Mouse (Mus musculus) splenic B cell, adult 2 months (primary cell): ENCODE measurements around the gene Ubr2.
A peak's percentile ranks its signal among the peaks of the same experiment; 100 is the strongest.

ENCODE experiments used
- DNase-seq: peaks from one replicate; pipeline ENCODE4 v3.0.0-alpha.2; 2011; ENCODE audit warnings: low read depth, low spot score
- H3K27me3 ChIP-seq: 2 replicates; pipeline ENCODE4 v1.6.1; 2012; ENCODE audit warnings: mild to moderate bottlenecking, low read length, moderate library complexity, mixed read lengths; ENCODE audit not compliant: control insufficient read depth, poor library complexity, insufficient read depth, severe bottlenecking
- H3K36me3 ChIP-seq: 2 replicates; pipeline ENCODE4 v1.6.1; 2012; ENCODE audit warnings: mild to moderate bottlenecking, low read length, moderate library complexity, mixed read lengths; ENCODE audit not compliant: control insufficient read depth, poor library complexity, insufficient read depth, severe bottlenecking

Ubr2 gene

GRCm38 (mm10) chr17:47010722-47011660, 635 bp upstream of the Ubr2 start:
- H3K27me3 ChIP-seq = no peaks in the 10 kb centered on the region
- no peaks in the 10 kb centered on the region for H3K36me3 ChIP-seq
- DNase-seq = peak; percentile 77

- DNase-seq = peak; percentile 28
- Histone ChIP-seq H3K36me3 (no peaks in the 10 kb centered on the region), H3K27me3 (no peaks in the 10 kb centered on the region)
These were observed 834 bp downstream of the Ubr2 start for GRCm38 (mm10) chr17:47009546-47009897.

- peak; percentile 24 for DNase-seq
- H3K36me3 ChIP-seq = no peaks in the 10 kb centered on the region
- H3K27me3 ChIP-seq = no peaks in the 10 kb centered on the region
These were observed 1.3 kb downstream of the Ubr2 start for GRCm38 (mm10) chr17:47009016-47009415.

- DNase-seq = peak; percentile 15
- no peaks in the 10 kb centered on the region for H3K36me3 ChIP-seq
These were observed 1.9 kb downstream of the Ubr2 start for GRCm38 (mm10) chr17:47008506-47008905.

GRCm38 (mm10) chr17:47006741-47007140, 3.6 kb downstream of the Ubr2 start:
- H3K27me3 ChIP-seq = no peaks in the 10 kb centered on the region
- H3K36me3 ChIP-seq = no peaks in the 10 kb centered on the region
- DNase-seq = no peak

More at GRCm38 (mm10) chr17:47008506-47008905, 1.9 kb downstream of the Ubr2 start:
- no peaks in the 10 kb centered on the region for H3K27me3 ChIP-seq

GRCm38 (mm10) chr17:47005741-47006405, 4.5 kb downstream of the Ubr2 start:
- peak; percentile 8 for DNase-seq

GRCm38 (mm10) chr17:47003305-47003704, 7.1 kb downstream of the Ubr2 start:
- H3K27me3 ChIP-seq = no peaks in the 10 kb centered on the region
- no peak for DNase-seq
- H3K36me3 ChIP-seq = peaks cover 5% of the 10 kb centered on the region; the same call in 1 of the 2 replicates

More at GRCm38 (mm10) chr17:47005741-47006405, 4.5 kb downstream of the Ubr2 start:
- H3K27me3 ChIP-seq = no peaks in the 10 kb centered on the region
- H3K36me3 ChIP-seq = no peaks in the 10 kb centered on the region

- DNase-seq = no peak
- Histone ChIP-seq H3K27me3 (no peaks in the 10 kb centered on the region), H3K36me3 (peaks cover 5% of the 10 kb centered on the region)
These were observed 8.0 kb downstream of the Ubr2 start for GRCm38 (mm10) chr17:47002401-47002800.

GRCm38 (mm10) chr17:46998840-46999239, 11.5 kb downstream of the Ubr2 start:
- H3K27me3 ChIP-seq = no peaks in the 10 kb centered on the region
- peaks cover 5% of the 10 kb centered on the region for H3K36me3 ChIP-seq
- DNase-seq = no peak

- DNase-seq = no peak
- Histone ChIP-seq H3K27me3 (no peaks in the 10 kb centered on the region), H3K36me3 (peaks cover 10% of the 10 kb centered on the region)
These were observed 13.9 kb downstream of the Ubr2 start for GRCm38 (mm10) chr17:46996484-46996883.

- no peak for DNase-seq
- H3K36me3 ChIP-seq = peaks cover 10% of the 10 kb centered on the region
- no peaks in the 10 kb centered on the region for H3K27me3 ChIP-seq
These were observed 14.7 kb downstream of the Ubr2 start for GRCm38 (mm10) chr17:46995621-46996020.

GRCm38 (mm10) chr17:46994641-46995398, 15.5 kb downstream of the Ubr2 start:
- Histone ChIP-seq H3K27me3 (no peaks in the 10 kb centered on the region), H3K36me3 (peaks cover 10% of the 10 kb centered on the region)
- no peak for DNase-seq

- DNase-seq = no peak
- Histone ChIP-seq H3K36me3 (peaks cover 9% of the 10 kb centered on the region), H3K27me3 (no peaks in the 10 kb centered on the region)
These were observed 16.7 kb downstream of the Ubr2 start for GRCm38 (mm10) chr17:46993625-46994024.

GRCm38 (mm10) chr17:46987631-46988030, 22.7 kb downstream of the Ubr2 start:
- Histone ChIP-seq H3K36me3 (peaks cover 16% of the 10 kb centered on the region), H3K27me3 (no peaks in the 10 kb centered on the region)
- DNase-seq = no peak
